Mouse (Mus musculus): ENCODE measurements around the gene Mettl15.

DNA sequence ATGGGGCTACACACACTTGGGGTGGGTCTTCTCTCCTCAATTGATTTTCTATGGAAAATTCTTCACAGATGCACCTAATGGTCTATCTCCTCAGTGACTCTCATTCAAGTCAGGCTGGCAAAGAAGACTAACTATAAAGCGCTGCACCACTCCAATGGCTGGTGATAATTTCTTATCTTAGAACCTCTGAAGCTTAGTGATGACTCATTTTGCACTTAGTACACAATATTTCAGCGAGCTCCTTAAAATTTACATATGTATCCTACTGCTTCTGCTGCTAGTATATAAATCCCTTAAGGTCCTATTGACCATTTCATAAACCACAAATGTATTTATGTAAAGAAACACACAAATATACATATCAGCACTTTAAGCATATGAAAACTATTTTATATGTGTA is 136.1 kb downstream of the Mettl15 start:
- TF ChIP-seq POLR2A (IDR thresholded peaks at IDR 0.05; ENCODE audit: control insufficient read depth, low read depth, low read length) (no peak), CTCF (IDR thresholded peaks at IDR 0.05; ENCODE audit: control insufficient read depth, insufficient read depth, insufficient replicate concordance, low read depth, low read length) (no peak)
